Mouse (Mus musculus): ENCODE measurements around the gene Foxd3.

- no peak for TF ChIP-seq CTCF (IDR thresholded peaks at IDR 0.05; ENCODE audit: low read depth)
- no peak for TF ChIP-seq EP300 (optimal IDR thresholded peaks at IDR 0.05)
These were observed 10.5 kb upstream of the Foxd3 start for GRCm38 (mm10) chr4:99645560-99645959.

Data from stomach, postnatal 0 days (tissue).